Mouse (Mus musculus): Measurements from ENCODE around the gene Arhgef3. TPM values are rescaled to one million over a fixed set of nuclear protein-coding genes. Genes with fewer than 3 reads are reported as not detected.

The Arhgef3 gene
- polyA plus RNA-seq, 1 experiment from 2014 or later: 9.0 TPM

DNA sequence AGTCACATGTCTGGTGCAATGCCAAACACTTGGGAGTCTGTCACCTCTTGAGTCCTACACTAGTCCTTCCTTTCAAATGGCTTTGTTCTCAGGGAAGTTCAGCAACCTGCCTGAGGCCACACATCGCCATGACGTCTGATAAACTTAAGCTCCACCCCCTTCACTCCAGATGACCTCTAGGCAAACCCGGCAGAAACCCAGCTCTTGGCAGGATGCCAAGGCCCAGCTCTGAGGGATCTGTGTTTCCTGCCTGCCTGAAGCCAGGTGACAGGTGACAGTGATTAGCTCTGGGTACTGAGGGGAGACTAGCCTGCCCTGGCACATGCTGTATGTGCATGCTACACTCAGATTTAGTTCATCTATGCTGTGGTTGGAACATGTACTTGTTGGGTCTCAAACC is 42.7 kb upstream of the Arhgef3 start:
- no peak for TF ChIP-seq CTCF (IDR thresholded peaks at IDR 0.05; ENCODE audit: low read depth)
- ATAC-seq (ENCODE audit: insufficient read depth): no peak

GRCm38 (mm10) chr14:27075084-27075483 is 39.6 kb upstream of the Arhgef3 start:
- H3K4me3 ChIP-seq (ENCODE audit: low read depth, low read length): no peak overlapping the region
- peak overlapping the region; percentile 29; the same call in 1 of the 2 replicates for H3K4me2 ChIP-seq
- H3K9ac ChIP-seq: no peak overlapping the region
- peak; percentile 53 for DNase-seq
- H3K36me3 ChIP-seq (ENCODE audit: insufficient read depth): no peaks in the 10 kb centered on the region
- H3K4me1 ChIP-seq (ENCODE audit: insufficient read depth): peaks cover 31% of the 10 kb centered on the region
- ATAC-seq (ENCODE audit: insufficient read depth): no peak
- no peaks in the 10 kb centered on the region for H3K27me3 ChIP-seq (ENCODE audit: insufficient read depth, low read length)
- peak overlapping the region; percentile 18; the same call in 1 of the 2 replicates for H3K27ac ChIP-seq (ENCODE audit: low read depth)
- 41% methylated on average over 6 of the region's 6 CpGs for WGBS
- no peak for TF ChIP-seq CTCF (IDR thresholded peaks at IDR 0.05; ENCODE audit: low read depth)
- H3K9me3 ChIP-seq (ENCODE audit: low read depth, low read length): no peaks in the 10 kb centered on the region

More for the DNA sequence above, 42.7 kb upstream of the Arhgef3 start:
- Histone ChIP-seq H3K27me3 (ENCODE audit: insufficient read depth, low read length) (no peaks in the 10 kb centered on the region), H3K27ac (ENCODE audit: low read depth) (no peak overlapping the region), H3K4me2 (no peak overlapping the region), H3K36me3 (ENCODE audit: insufficient read depth) (no peaks in the 10 kb centered on the region), H3K4me3 (ENCODE audit: low read depth, low read length) (no peak overlapping the region), H3K9me3 (ENCODE audit: low read depth, low read length) (no peaks in the 10 kb centered on the region), H3K4me1 (ENCODE audit: insufficient read depth) (peaks cover 40% of the 10 kb centered on the region), H3K9ac (no peak overlapping the region)
- 9% methylated on average over 3 of the region's 3 CpGs for WGBS
- DNase-seq: peak; percentile 72

DNA sequence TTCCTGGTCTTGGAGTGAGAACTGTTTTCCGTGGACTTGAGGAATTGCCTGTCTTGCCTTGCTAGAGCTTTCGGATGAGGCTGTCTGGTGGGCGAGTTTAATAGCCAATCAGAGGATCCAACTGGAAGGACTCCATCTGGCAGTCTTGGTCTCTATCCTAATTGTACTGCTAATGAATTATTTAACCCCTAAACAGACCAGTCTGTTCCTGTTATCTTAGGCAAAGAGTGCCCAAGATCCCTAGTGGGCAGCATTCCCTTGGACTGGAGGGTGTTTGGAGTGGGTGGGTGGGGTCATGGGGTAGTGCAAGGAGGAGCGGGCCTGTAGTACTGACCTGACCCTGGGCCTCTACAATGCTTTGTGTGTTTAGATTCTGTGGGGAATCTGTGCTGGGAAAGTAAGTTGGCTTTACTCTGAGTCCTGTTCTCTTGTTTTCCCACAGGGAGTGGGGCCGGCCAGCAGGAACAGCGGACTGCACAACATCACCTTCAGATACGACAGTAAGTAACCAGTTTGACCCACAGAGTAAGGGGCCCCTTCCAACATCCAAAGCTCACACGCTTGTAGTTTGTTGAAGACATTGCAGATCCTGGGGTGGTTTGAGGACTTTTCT is 38.7 kb upstream of the Arhgef3 start:
- Histone ChIP-seq H3K9ac (no peak overlapping the region), H3K4me2 (no peak overlapping the region), H3K36me3 (ENCODE audit: insufficient read depth) (no peaks in the 10 kb centered on the region), H3K27me3 (ENCODE audit: insufficient read depth, low read length) (no peaks in the 10 kb centered on the region), H3K27ac (ENCODE audit: low read depth) (peak overlapping the region; percentile 46; the same call in 1 of the 2 replicates), H3K9me3 (ENCODE audit: low read depth, low read length) (no peaks in the 10 kb centered on the region), H3K4me1 (ENCODE audit: insufficient read depth) (peaks cover 26% of the 10 kb centered on the region), H3K4me3 (ENCODE audit: low read depth, low read length) (no peak overlapping the region)
- DNase-seq (no peak), ATAC-seq (ENCODE audit: insufficient read depth) (no peak)
- 50% methylated on average over 8 of the region's 8 CpGs for WGBS
- no peak for TF ChIP-seq CTCF (IDR thresholded peaks at IDR 0.05; ENCODE audit: low read depth)

DNA sequence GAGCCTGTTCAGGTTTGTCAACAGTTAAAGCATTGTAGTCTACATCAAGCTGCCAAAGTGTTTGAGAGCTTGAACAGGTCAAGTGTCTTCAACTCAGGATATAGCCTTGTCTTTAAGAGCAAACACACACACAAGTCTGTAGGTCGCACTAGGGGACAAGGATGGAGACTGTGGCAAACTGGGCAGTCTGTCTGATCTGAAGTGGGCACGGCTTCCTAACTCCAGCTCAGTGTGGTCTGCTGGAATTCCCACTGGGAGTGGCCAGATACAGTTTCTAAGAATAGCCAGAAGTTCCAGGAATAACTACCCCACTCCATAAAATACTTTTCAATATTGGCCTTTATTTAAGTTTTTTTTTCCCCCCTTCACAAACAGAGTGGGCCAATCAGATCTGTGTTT is 38.2 kb upstream of the Arhgef3 start:
- ATAC-seq (ENCODE audit: insufficient read depth) (no peak), DNase-seq (no peak)
- Histone ChIP-seq H3K9me3 (ENCODE audit: low read depth, low read length) (no peaks in the 10 kb centered on the region), H3K4me1 (ENCODE audit: insufficient read depth) (peaks cover 23% of the 10 kb centered on the region), H3K4me3 (ENCODE audit: low read depth, low read length) (no peak overlapping the region), H3K9ac (no peak overlapping the region), H3K36me3 (ENCODE audit: insufficient read depth) (no peaks in the 10 kb centered on the region), H3K27me3 (ENCODE audit: insufficient read depth, low read length) (no peaks in the 10 kb centered on the region), H3K4me2 (no peak overlapping the region), H3K27ac (ENCODE audit: low read depth) (peak overlapping the region; percentile 46; the same call in 1 of the 2 replicates)
- TF ChIP-seq CTCF (IDR thresholded peaks at IDR 0.05; ENCODE audit: low read depth): no peak
- 48% methylated on average over 2 of the region's 2 CpGs for WGBS

GRCm38 (mm10) chr14:27081536-27082275 is 33.0 kb upstream of the Arhgef3 start:
- DNase-seq (no peak), ATAC-seq (ENCODE audit: insufficient read depth) (no peak)
- no peak overlapping the region for H3K4me3 ChIP-seq (ENCODE audit: low read depth, low read length)
- no peaks in the 10 kb centered on the region for H3K4me1 ChIP-seq (ENCODE audit: insufficient read depth)
- no peak overlapping the region for H3K27ac ChIP-seq (ENCODE audit: low read depth)
- no peak overlapping the region for H3K9ac ChIP-seq
- H3K36me3 ChIP-seq (ENCODE audit: insufficient read depth): no peaks in the 10 kb centered on the region
- H3K27me3 ChIP-seq (ENCODE audit: insufficient read depth, low read length): no peaks in the 10 kb centered on the region
- 64% methylated on average over 5 of the region's 5 CpGs for WGBS
- no peaks in the 10 kb centered on the region for H3K9me3 ChIP-seq (ENCODE audit: low read depth, low read length)
- TF ChIP-seq CTCF (IDR thresholded peaks at IDR 0.05; ENCODE audit: low read depth): no peak
- no peak overlapping the region for H3K4me2 ChIP-seq

DNA sequence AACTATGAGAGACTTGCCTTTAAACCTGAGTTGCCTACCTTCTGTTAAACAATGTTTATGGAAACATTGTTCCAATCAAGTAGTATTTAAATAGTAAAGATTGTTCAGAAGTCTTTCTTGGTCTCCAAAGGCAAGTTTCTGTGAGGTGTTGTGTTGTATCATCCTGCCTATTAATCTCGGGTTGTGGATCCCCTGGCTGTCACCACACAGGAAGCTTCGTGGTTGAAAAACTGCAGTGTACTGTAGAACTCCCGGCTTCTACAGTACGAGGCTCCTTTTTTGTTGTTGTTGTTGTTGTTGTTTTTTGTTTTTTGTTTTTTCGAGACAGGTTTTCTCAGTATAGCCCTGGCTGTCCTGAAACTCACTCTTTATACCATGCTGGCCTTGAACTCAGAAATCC is 29.2 kb upstream of the Arhgef3 start:
- no peak overlapping the region for H3K4me3 ChIP-seq (ENCODE audit: low read depth, low read length)
- no peaks in the 10 kb centered on the region for H3K27me3 ChIP-seq (ENCODE audit: insufficient read depth, low read length)
- H3K9me3 ChIP-seq (ENCODE audit: low read depth, low read length): no peaks in the 10 kb centered on the region
- H3K4me2 ChIP-seq: no peak overlapping the region
- H3K27ac ChIP-seq (ENCODE audit: low read depth): no peak overlapping the region
- TF ChIP-seq CTCF (IDR thresholded peaks at IDR 0.05; ENCODE audit: low read depth): no peak
- 77% methylated on average over 5 of the region's 5 CpGs for WGBS
- ATAC-seq (ENCODE audit: insufficient read depth) (no peak), DNase-seq (no peak)
- no peaks in the 10 kb centered on the region for H3K4me1 ChIP-seq (ENCODE audit: insufficient read depth)
- H3K36me3 ChIP-seq (ENCODE audit: insufficient read depth): peaks cover 3% of the 10 kb centered on the region; the same call in 1 of the 2 replicates
- no peak overlapping the region for H3K9ac ChIP-seq

- H3K9me3 ChIP-seq (ENCODE audit: low read depth, low read length): no peaks in the 10 kb centered on the region
- TF ChIP-seq CTCF (IDR thresholded peaks at IDR 0.05; ENCODE audit: low read depth): no peak
- 78% methylated on average over 4 of the region's 4 CpGs for WGBS
- H3K36me3 ChIP-seq (ENCODE audit: insufficient read depth): peaks cover 3% of the 10 kb centered on the region; the same call in 1 of the 2 replicates
- H3K4me3 ChIP-seq (ENCODE audit: low read depth, low read length): no peak overlapping the region
- no peak overlapping the region for H3K4me2 ChIP-seq
- H3K4me1 ChIP-seq (ENCODE audit: insufficient read depth): no peaks in the 10 kb centered on the region
- H3K27ac ChIP-seq (ENCODE audit: low read depth): no peak overlapping the region
- H3K9ac ChIP-seq: no peak overlapping the region
- H3K27me3 ChIP-seq (ENCODE audit: insufficient read depth, low read length): no peaks in the 10 kb centered on the region
- DNase-seq: no peak
- no peak for ATAC-seq (ENCODE audit: insufficient read depth)
These were observed 28.7 kb upstream of the Arhgef3 start for GRCm38 (mm10) chr14:27085999-27086398.
